Mouse (Mus musculus) kidney, postnatal 14 days (tissue): ENCODE measurements around the gene Klk1b27.
"Not testable (repeated sequence)": the region's sequence is repeated elsewhere in the genome, so short reads cannot be mapped to it uniquely, and the experiment has no call there.

Experiments
- DNase-seq: peaks from one replicate; pipeline ENCODE4 v3.0.0; 2022; ENCODE audit warnings: mixed read lengths

The Klk1b27 gene

DNA sequence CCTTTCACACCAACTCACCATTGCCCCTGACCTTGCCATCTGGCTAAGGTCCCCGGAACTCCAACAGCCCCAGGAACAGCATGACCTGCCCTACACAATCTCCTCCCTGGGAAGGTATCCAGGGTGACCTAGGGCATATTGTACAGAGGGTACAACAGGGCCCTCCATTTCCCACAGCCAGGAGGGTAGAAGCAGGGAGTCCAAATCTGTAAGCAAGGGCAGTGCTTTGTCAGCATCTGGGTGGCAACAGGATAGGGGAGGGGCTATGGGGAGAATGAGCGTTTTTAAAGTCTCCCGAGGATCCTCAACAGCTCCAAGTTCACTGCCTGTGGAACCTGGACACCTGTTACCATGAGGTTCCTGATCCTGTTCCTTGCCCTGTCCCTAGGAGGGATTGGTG is at the start of gene Klk1b27:
TSS of gene Klk1b27 (plus strand) at position 301 of the 400 bp plus-strand sequence.
- DNase-seq, result not testable (repeated sequence)

DNA sequence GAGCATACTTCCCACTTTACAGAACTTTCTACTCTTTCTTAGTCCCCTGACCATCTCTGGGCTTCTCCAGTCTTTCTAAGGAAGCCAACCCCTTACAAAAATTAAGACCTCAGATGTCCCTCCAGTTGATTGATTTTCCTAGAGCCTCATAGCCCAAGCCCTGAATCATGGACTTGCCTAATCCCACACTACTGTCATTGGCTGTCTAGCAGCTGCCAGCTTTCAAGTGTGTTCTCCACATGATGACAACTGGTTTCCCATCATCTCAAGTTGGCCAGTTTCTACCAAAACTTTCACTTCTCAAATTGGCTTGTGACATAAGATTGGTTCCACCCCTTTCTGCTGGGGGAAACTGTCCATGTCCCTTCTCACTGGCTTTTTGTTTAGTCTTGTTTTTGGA is 47.2 kb upstream of the Klk1b27 start:
- DNase-seq, result no peak

- DNase-seq, result not testable (repeated sequence)
Measured at GRCm38 (mm10) chr7:44011868-44012267, 40.2 kb upstream of the Klk1b27 start, which contains the start of gene Klk1b26. Klk1b26 (plus strand) TSS chr7:44012168.

GRCm38 (mm10) chr7:44014666-44015065 is 37.4 kb upstream of the Klk1b27 start:
- DNase-seq, result not testable (repeated sequence)

- no peak for DNase-seq
Measured at GRCm38 (mm10) chr7:44015071-44015470, 37.0 kb upstream of the Klk1b27 start.

DNA sequence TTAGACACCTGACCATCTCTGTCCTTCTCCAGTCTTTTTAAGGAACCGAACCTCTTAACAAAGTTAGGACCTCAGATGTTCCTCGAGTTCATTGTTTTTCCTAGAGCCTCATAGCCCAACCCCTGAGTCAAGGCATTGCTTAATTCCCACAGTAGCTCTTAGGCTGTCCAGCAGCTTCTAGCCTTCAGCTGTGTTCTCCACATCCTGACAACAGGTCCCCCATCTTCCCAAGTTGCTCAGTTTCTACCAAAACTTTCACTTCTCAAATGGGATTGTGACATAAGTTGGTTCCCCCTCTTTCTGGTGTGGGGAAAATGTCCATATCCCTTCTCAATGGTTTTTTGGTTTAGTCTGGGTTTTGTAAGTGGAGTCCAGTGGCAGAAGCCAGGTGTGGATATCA is 20.0 kb downstream of the Klk1b27 start:
- DNase-seq, result no peak

DNA sequence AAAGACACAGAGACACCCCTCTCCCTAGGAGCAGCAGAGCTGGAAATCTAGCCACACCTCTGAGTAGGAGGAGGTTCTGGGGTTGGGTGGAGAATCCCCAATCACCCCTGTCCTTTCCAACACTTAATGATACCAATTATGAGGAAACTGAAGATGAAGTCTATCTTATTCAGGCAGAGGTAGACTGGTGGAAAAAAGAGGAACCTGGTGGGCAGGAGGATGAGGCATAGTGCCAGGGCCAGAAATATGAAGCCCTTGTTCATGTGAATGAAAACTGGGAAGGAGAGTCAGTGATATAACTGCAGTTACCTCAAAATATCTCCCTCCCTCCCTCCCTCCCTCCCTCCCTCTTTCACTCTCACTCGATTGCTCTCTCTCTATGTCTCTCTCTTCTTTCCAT is 25.6 kb downstream of the Klk1b27 start:
- DNase-seq, result no peak

DNA sequence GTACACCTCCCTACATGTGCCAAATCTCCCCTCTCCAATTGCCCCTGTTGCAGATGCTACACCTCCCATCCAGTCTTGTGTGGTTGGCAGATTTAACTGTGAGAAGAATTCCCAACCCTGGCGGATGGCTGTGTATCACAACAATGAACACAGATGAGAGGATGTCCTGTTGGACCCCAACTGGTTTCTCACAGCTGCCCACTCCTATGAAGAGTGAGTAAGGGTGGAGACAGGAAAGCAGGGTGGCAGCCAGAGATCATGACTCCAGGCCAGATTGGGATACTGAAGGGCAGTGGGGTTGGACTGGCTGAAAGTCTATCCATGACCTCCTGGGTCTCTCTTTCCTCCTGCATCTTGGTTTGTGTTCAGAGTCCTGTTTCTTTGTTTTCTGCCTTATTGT is 44.0 kb downstream of the Klk1b27 start:
- DNase-seq, result no peak

GRCm38 (mm10) chr7:44102028-44102427 is 49.9 kb downstream of the Klk1b27 start, which contains the start of gene Klk1b21:
Klk1b21 (plus strand) TSS chr7:44102328.
- not testable (repeated sequence) for DNase-seq
